ENCODE assay signal across 1 mouse cellular context in the genomic region with DNA sequence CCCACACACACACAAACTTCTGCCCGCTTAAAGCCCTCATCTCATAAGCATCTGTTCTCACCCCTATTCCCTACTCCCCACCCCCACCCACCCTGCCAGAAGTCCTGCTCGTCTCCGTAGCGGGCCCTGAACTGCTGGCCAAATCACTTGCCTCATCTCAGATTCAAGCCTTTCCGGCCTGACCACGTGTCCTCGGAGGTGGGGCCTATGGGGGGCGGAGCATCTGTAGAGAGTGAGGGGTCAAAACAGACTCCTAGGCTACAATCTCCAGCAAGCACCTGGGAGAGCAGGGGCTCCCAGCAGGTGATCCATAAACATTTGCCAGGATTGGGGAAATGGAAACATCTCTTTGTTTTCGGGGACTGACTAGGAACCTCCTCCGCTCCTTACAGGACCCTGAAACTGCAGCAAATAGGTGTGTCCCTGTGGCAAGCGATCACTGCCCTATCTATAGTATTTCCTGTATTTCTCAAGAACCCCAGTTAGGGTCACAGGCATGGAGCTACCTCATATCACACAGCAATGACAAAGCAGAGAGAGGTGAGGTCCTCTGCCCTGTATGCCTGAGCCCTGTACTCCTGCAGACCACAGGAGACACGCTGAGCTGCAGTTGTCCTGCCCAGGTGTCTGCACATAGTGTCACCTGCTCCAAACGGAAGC.
A peak's percentile ranks its signal among the peaks of the same experiment; 100 is the strongest.
TF ChIP-seq lines count a peak whose summit lies in the region.

No protein-coding gene starts in this region.

TF ChIP-seq in MEL, 35 proteins besides CTCF, POLR2A, EP300 and RAD21 (continued from another document):
- peak; percentile 27; the same call in 1 of the 2 replicates for TF ChIP-seq TAL1 (IDR thresholded peaks at IDR 0.05; ENCODE audit: low read length)
- TF ChIP-seq TCF12 (IDR thresholded peaks at IDR 0.05; ENCODE audit: low read depth, low read length), result no peak
- TF ChIP-seq MXI1 (IDR thresholded peaks at IDR 0.05; ENCODE audit: low read depth, low read length), result peak; percentile 69
- no peak for TF ChIP-seq KAT2A (conservative IDR thresholded peaks at IDR 0.05; ENCODE audit: low read depth, low read length)
- no peak for TF ChIP-seq MYC (IDR thresholded peaks at IDR 0.05; ENCODE audit: low read depth, low read length)
- 0 out of 2 replicates have a peak, but pooled peaks have one; percentile 18 for TF ChIP-seq ELF1 (IDR thresholded peaks at IDR 0.05; ENCODE audit: low read depth, low read length)
- no peak for TF ChIP-seq ZC3H11A (IDR thresholded peaks at IDR 0.05; ENCODE audit: low read depth, low read length)
